8 mouse cellular contexts compared by ENCODE assay signal in the genomic region with DNA sequence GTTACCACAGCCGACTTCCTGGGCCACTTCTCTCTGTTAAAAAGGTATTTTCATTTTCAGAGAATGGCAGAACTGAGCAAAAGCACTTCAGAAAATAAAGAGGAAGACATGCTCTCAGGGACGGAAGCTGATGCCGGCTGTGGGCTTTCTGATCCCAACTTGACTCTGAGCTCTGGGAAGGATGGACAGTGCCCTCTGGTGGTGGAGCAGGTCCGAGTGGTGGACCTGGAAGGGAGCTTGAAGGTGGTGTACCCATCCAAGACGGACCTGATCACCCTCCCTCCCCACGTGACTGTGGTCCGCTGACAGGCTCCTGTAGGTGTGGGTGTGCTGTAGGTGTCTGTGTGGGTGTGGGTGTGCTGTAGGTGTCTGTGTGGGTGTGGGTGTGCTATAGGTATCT. TPM values are rescaled to one million over a fixed set of nuclear protein-coding genes. Genes with fewer than 3 reads are reported as not detected.
DNase-seq lines count a peak whose midpoint lies in the region; ATAC-seq and TF ChIP-seq lines count a peak whose summit lies in the region.

No protein-coding gene starts in this region.

- peak; percentile 71 for DNase-seq in forebrain, embryonic 11.5 days (ENCODE audit: low spot score)
- DNase-seq in forebrain, embryonic 14.5 days (ENCODE audit: low spot score), result no peak
- peak in 1 of 2 experiments; percentile 34 for DNase-seq in spleen, adult 2 months (ENCODE audit: low read depth in 1 of 2, low spot score in 2 of 2)
- DNase-seq in spleen, adult 12 weeks (ENCODE audit: low spot score), result no peak
- DNase-seq in thymus, adult 2 months, result peak; percentile 59
- no peak for DNase-seq in ovary, postnatal 14 days (ENCODE audit: low spot score)

- no peak overlapping the region for H3K27ac ChIP-seq in forebrain, embryonic 11.5 days (ENCODE audit: low read depth, low read length)
- no peak overlapping the region for H3K27ac ChIP-seq in forebrain, embryonic 14.5 days (ENCODE audit: low read depth, low read length)
- H3K27ac ChIP-seq in spleen, adult 2 months (ENCODE audit: insufficient read depth, low read length), result no peak overlapping the region
- H3K27ac ChIP-seq in embryonic fibroblast, embryonic 13.5 days (ENCODE audit: insufficient read depth, low read length), result no peak overlapping the region
- H3K27ac ChIP-seq in liver, embryonic 15.5 days (replicated peaks), result peak overlapping the region; percentile 94
- no peak overlapping the region for H3K27ac ChIP-seq in thymus, adult 2 months (ENCODE audit: control insufficient read depth, insufficient read depth, low read length)

- H3K36me3 ChIP-seq in forebrain, embryonic 11.5 days (ENCODE audit: control insufficient read depth, insufficient read depth, low read length), result peaks cover 15% of the 10 kb centered on the region; the same call in 1 of the 2 replicates
- peaks cover 77% of the 10 kb centered on the region for H3K36me3 ChIP-seq in forebrain, embryonic 14.5 days (ENCODE audit: control insufficient read depth, insufficient read depth, low read length)
- peaks cover 36% of the 10 kb centered on the region for H3K36me3 ChIP-seq in spleen, adult 2 months (ENCODE audit: control insufficient read depth, insufficient read depth, low read length)
- H3K36me3 ChIP-seq in liver, embryonic 15.5 days (replicated peaks), result peaks cover 90% of the 10 kb centered on the region
- H3K36me3 ChIP-seq in thymus, adult 2 months (ENCODE audit: control insufficient read depth, insufficient read depth, low read length), result peaks cover 41% of the 10 kb centered on the region

- 78% methylated on average over 7 of the region's 7 CpGs for whole genome bisulfite sequencing in forebrain, embryonic 11.5 days
- WGBS in forebrain, embryonic 14.5 days, result 69% methylated on average over 7 of the region's 7 CpGs
- whole genome bisulfite sequencing in spleen, adult 2 months, result 50% methylated on average over 7 of the region's 7 CpGs
- WGBS in liver, embryonic 15.5 days (ENCODE audit: insufficient replicate concordance), result 52% methylated on average over 7 of the region's 7 CpGs
- 55% methylated on average over 7 of the region's 7 CpGs for whole genome bisulfite sequencing in thymus, adult 2 months

- TF ChIP-seq CTCF in spleen, adult 2 months (IDR thresholded peaks at IDR 0.05; ENCODE audit: extremely low read depth, insufficient read depth, insufficient read length, insufficient replicate concordance), result peak; percentile 64
- TF ChIP-seq CTCF in embryonic fibroblast, embryonic 13.5 days (IDR thresholded peaks at IDR 0.05; ENCODE audit: borderline replicate concordance, insufficient read depth, low read length), result peak; percentile 74; the same call in 1 of the 2 replicates
- peak; percentile 68; the same call in 1 of the 2 replicates for TF ChIP-seq CTCF in thymus, adult 2 months (IDR thresholded peaks at IDR 0.05; ENCODE audit: borderline replicate concordance, control insufficient read depth, extremely low read depth, insufficient read depth, low read length, poor library complexity)

- no peak overlapping the region for H3K9ac ChIP-seq in forebrain, embryonic 11.5 days (ENCODE audit: low read length)
- H3K9ac ChIP-seq in forebrain, embryonic 14.5 days (ENCODE audit: low read length), result no peak overlapping the region
- no peak overlapping the region for H3K9ac ChIP-seq in liver, embryonic 15.5 days

- H3K4me3 ChIP-seq in forebrain, embryonic 11.5 days (ENCODE audit: low read depth, low read length), result no peak overlapping the region
- H3K4me3 ChIP-seq in forebrain, embryonic 14.5 days (ENCODE audit: low read depth, low read length), result no peak overlapping the region
- H3K4me3 ChIP-seq in spleen, adult 2 months (ENCODE audit: extremely low read depth, insufficient read depth, insufficient read length), result no peak overlapping the region
- H3K4me3 ChIP-seq in embryonic fibroblast, embryonic 13.5 days (ENCODE audit: insufficient read depth, low read length), result no peak overlapping the region
- H3K4me3 ChIP-seq in liver, embryonic 15.5 days (replicated peaks), result no peak overlapping the region
- H3K4me3 ChIP-seq in thymus, adult 2 months (ENCODE audit: control insufficient read depth, insufficient read depth, low read length), result no peak overlapping the region

- no peaks in the 10 kb centered on the region for H3K4me1 ChIP-seq in forebrain, embryonic 11.5 days (replicated peaks; ENCODE audit: control insufficient read depth, insufficient read depth, low read length)
- H3K4me1 ChIP-seq in forebrain, embryonic 14.5 days (ENCODE audit: control insufficient read depth, insufficient read depth, low read length), result no peaks in the 10 kb centered on the region
- H3K4me1 ChIP-seq in spleen, adult 2 months (ENCODE audit: control insufficient read depth, insufficient read depth, insufficient read length), result no peaks in the 10 kb centered on the region; the same call in 1 of the 2 replicates
- no peaks in the 10 kb centered on the region; the same call in 1 of the 2 replicates for H3K4me1 ChIP-seq in embryonic fibroblast, embryonic 13.5 days (ENCODE audit: control insufficient read depth, insufficient read depth, low read length)
- H3K4me1 ChIP-seq in liver, embryonic 15.5 days (replicated peaks), result peaks cover 47% of the 10 kb centered on the region
- H3K4me1 ChIP-seq in thymus, adult 2 months (replicated peaks; ENCODE audit: control insufficient read depth, insufficient read depth, low read length), result no peaks in the 10 kb centered on the region

- no peak for ATAC-seq in forebrain, embryonic 11.5 days (replicated peaks; ENCODE audit: low FRiP score)
- no peak for ATAC-seq in forebrain, embryonic 14.5 days
- ATAC-seq in liver, embryonic 15.5 days (ENCODE audit: insufficient read depth), result no peak

- no peak overlapping the region for H3K4me2 ChIP-seq in forebrain, embryonic 11.5 days (ENCODE audit: low read depth, low read length, severe bottlenecking)
- no peak overlapping the region for H3K4me2 ChIP-seq in forebrain, embryonic 14.5 days (ENCODE audit: low read length)
- H3K4me2 ChIP-seq in liver, embryonic 15.5 days, result no peak overlapping the region

- TF ChIP-seq POLR2A in spleen, adult 2 months (IDR thresholded peaks at IDR 0.05; ENCODE audit: low read depth, low read length), result no peak
- TF ChIP-seq POLR2A in embryonic fibroblast, embryonic 13.5 days (IDR thresholded peaks at IDR 0.05; ENCODE audit: low read depth, low read length), result 0 out of 2 replicates have a peak, but pooled peaks have one; percentile 31
- no peak for TF ChIP-seq POLR2A in thymus, adult 2 months (IDR thresholded peaks at IDR 0.05; ENCODE audit: control insufficient read depth, extremely low read depth, insufficient read depth, low read length, poor library complexity)

- H3K27me3 ChIP-seq in forebrain, embryonic 11.5 days (ENCODE audit: control insufficient read depth, insufficient read depth, low read length), result no peaks in the 10 kb centered on the region
- no peaks in the 10 kb centered on the region for H3K27me3 ChIP-seq in forebrain, embryonic 14.5 days (replicated peaks; ENCODE audit: control insufficient read depth, insufficient read depth, low read length)
- H3K27me3 ChIP-seq in spleen, adult 2 months (ENCODE audit: control insufficient read depth, insufficient read depth, low read length), result no peaks in the 10 kb centered on the region
- H3K27me3 ChIP-seq in liver, embryonic 15.5 days, result no peaks in the 10 kb centered on the region
- H3K27me3 ChIP-seq in thymus, adult 2 months (ENCODE audit: control insufficient read depth, insufficient read depth, low read length), result no peaks in the 10 kb centered on the region

- no peaks in the 10 kb centered on the region for H3K9me3 ChIP-seq in forebrain, embryonic 11.5 days (ENCODE audit: control insufficient read depth, low read length)
- no peaks in the 10 kb centered on the region for H3K9me3 ChIP-seq in forebrain, embryonic 14.5 days (replicated peaks; ENCODE audit: control insufficient read depth, low read length)
- no peaks in the 10 kb centered on the region for H3K9me3 ChIP-seq in liver, embryonic 15.5 days (replicated peaks)

RNA-seq across cellular contexts. Expression of a gene that starts 6.5 kb away (rescaled TPM):
- polyA plus RNA-seq in forebrain, embryonic 11.5 days (2014; fragmentation: Nextera tagmentation; extraction: Ambion mirVana), result 10.2 and 10.5 TPM in 2 replicates
- polyA plus RNA-seq in forebrain, embryonic 14.5 days (2014; fragmentation: Nextera tagmentation; extraction: Ambion mirVana), result 3.9 and 4.2 TPM in 2 replicates
- 30.5 and 36.3 TPM in 2 replicates for polyA plus RNA-seq in spleen, adult 2 months (2012; rRNA removed)
- polyA plus RNA-seq in embryonic fibroblast, embryonic 13.5 days (2011; ENCODE audit: insufficient read length, low read depth, missing spikeins), result 26.4 and 28.7 TPM in 2 replicates
- polyA plus RNA-seq in liver, embryonic 15.5 days (2015; fragmentation: Nextera tagmentation; extraction: Ambion mirVana), result 321 and 326 TPM in 2 replicates
- polyA plus RNA-seq in thymus, adult 2 months (2012; rRNA removed), result 12.0 and 24.3 TPM in 2 replicates

RNA-seq across cellular contexts. Expression of a gene that starts 8.0 kb away (rescaled TPM):
- 12.3 and 19.2 TPM in 2 replicates for polyA plus RNA-seq in forebrain, embryonic 11.5 days (2014; fragmentation: Nextera tagmentation; extraction: Ambion mirVana)
- 8.4 and 9.2 TPM in 2 replicates for polyA plus RNA-seq in forebrain, embryonic 14.5 days (2014; fragmentation: Nextera tagmentation; extraction: Ambion mirVana)
- 47.2 and 71.0 TPM in 2 replicates for polyA plus RNA-seq in spleen, adult 2 months (2012; rRNA removed)
- polyA plus RNA-seq in embryonic fibroblast, embryonic 13.5 days (2011; ENCODE audit: insufficient read length, low read depth, missing spikeins), result 40.4 and 41.8 TPM in 2 replicates
- polyA plus RNA-seq in liver, embryonic 15.5 days (2015; fragmentation: Nextera tagmentation; extraction: Ambion mirVana), result 16.8 and 17.7 TPM in 2 replicates
- 118 and 144 TPM in 2 replicates for polyA plus RNA-seq in thymus, adult 2 months (2012; rRNA removed)

RNA-seq across cellular contexts. Expression of a gene that starts 22.9 kb away (rescaled TPM):
- polyA plus RNA-seq in forebrain, embryonic 11.5 days (2014; fragmentation: Nextera tagmentation; extraction: Ambion mirVana), result not detected in 2 replicates
- not detected in 2 replicates for polyA plus RNA-seq in forebrain, embryonic 14.5 days (2014; fragmentation: Nextera tagmentation; extraction: Ambion mirVana)
- polyA plus RNA-seq in spleen, adult 2 months (2012; rRNA removed), result not detected in 2 replicates
- not detected in 2 replicates for polyA plus RNA-seq in embryonic fibroblast, embryonic 13.5 days (2011; ENCODE audit: insufficient read length, low read depth, missing spikeins)
- 0.08 TPM in 1 of 2 replicates, not detected in the other for polyA plus RNA-seq in liver, embryonic 15.5 days (2015; fragmentation: Nextera tagmentation; extraction: Ambion mirVana)
- 0.05 and 0.08 TPM in 2 replicates for polyA plus RNA-seq in thymus, adult 2 months (2012; rRNA removed)

RNA-seq across cellular contexts. Expression of a gene that starts 44.6 kb away (rescaled TPM):
- 22.6 and 24.9 TPM in 2 replicates for polyA plus RNA-seq in forebrain, embryonic 11.5 days (2014; fragmentation: Nextera tagmentation; extraction: Ambion mirVana)
- polyA plus RNA-seq in forebrain, embryonic 14.5 days (2014; fragmentation: Nextera tagmentation; extraction: Ambion mirVana), result 13.2 and 16.8 TPM in 2 replicates
- polyA plus RNA-seq in spleen, adult 2 months (2012; rRNA removed), result 8.6 and 9.6 TPM in 2 replicates
- polyA plus RNA-seq in embryonic fibroblast, embryonic 13.5 days (2011; ENCODE audit: insufficient read length, low read depth, missing spikeins), result 11.4 and 16.0 TPM in 2 replicates
- 6.4 and 6.7 TPM in 2 replicates for polyA plus RNA-seq in liver, embryonic 15.5 days (2015; fragmentation: Nextera tagmentation; extraction: Ambion mirVana)
- polyA plus RNA-seq in thymus, adult 2 months (2012; rRNA removed), result 24.5 and 24.6 TPM in 2 replicates

RNA-seq across cellular contexts. Expression of a gene that starts 44.6 kb away (rescaled TPM):
- 13.0 and 14.1 TPM in 2 replicates for polyA plus RNA-seq in forebrain, embryonic 11.5 days (2014; fragmentation: Nextera tagmentation; extraction: Ambion mirVana)
- 7.4 and 8.6 TPM in 2 replicates for polyA plus RNA-seq in forebrain, embryonic 14.5 days (2014; fragmentation: Nextera tagmentation; extraction: Ambion mirVana)
- polyA plus RNA-seq in spleen, adult 2 months (2012; rRNA removed), result 23.1 and 33.5 TPM in 2 replicates
- 6.1 and 7.7 TPM in 2 replicates for polyA plus RNA-seq in embryonic fibroblast, embryonic 13.5 days (2011; ENCODE audit: insufficient read length, low read depth, missing spikeins)
- 7.1 and 7.4 TPM in 2 replicates for polyA plus RNA-seq in liver, embryonic 15.5 days (2015; fragmentation: Nextera tagmentation; extraction: Ambion mirVana)
- polyA plus RNA-seq in thymus, adult 2 months (2012; rRNA removed), result 50.1 and 54.6 TPM in 2 replicates

Comparison
In these comparisons a context has a peak if more than half of its experiments do, and no peak if none do; other contexts are left out.
1. DNase-seq: peak in forebrain, embryonic 11.5 days (single experiment) and thymus, adult 2 months (single experiment); none in forebrain, embryonic 14.5 days (single experiment), spleen, adult 12 weeks (single experiment) and ovary, postnatal 14 days (single experiment).
2. Peak in every context shown above with its lines, with median percentiles within 50 percentile points of each other: CTCF ChIP-seq.